Mouse (Mus musculus): ENCODE data around the gene Prex1. TPM values are rescaled to one million over a fixed set of nuclear protein-coding genes. Genes with fewer than 3 reads are reported as not detected.

Gene Prex1
- total RNA-seq, 2 experiments from 2014 or later: 14.2 to 17.1 TPM

- DNase-seq: no peak
Measured at GRCm38 (mm10) chr2:166632571-166633361, 80.9 kb downstream of the Prex1 start.

GRCm38 (mm10) chr2:166631621-166632171 lies 81.9 kb downstream of the Prex1 start:
- DNase-seq: no peak

- no peak for DNase-seq
Measured at GRCm38 (mm10) chr2:166631189-166631588, 82.4 kb downstream of the Prex1 start.

GRCm38 (mm10) chr2:166629941-166630674 lies 83.5 kb downstream of the Prex1 start:
- no peak for DNase-seq

- no peak for DNase-seq
Measured at GRCm38 (mm10) chr2:166627578-166627977, 86.1 kb downstream of the Prex1 start.

- DNase-seq: no peak
Measured at GRCm38 (mm10) chr2:166625219-166625618, 88.4 kb downstream of the Prex1 start.

- DNase-seq: no peak
Measured at GRCm38 (mm10) chr2:166623081-166623567, 90.5 kb downstream of the Prex1 start.

- DNase-seq: no peak
Measured at GRCm38 (mm10) chr2:166622590-166622989, 91.0 kb downstream of the Prex1 start.

GRCm38 (mm10) chr2:166622079-166622478 lies 91.6 kb downstream of the Prex1 start:
- no peak for DNase-seq

- no peak for DNase-seq
Measured at GRCm38 (mm10) chr2:166620529-166621466, 92.8 kb downstream of the Prex1 start.

GRCm38 (mm10) chr2:166619906-166620490 lies 93.6 kb downstream of the Prex1 start:
- no peak for DNase-seq

- DNase-seq: no peak
Measured at GRCm38 (mm10) chr2:166619270-166619669, 94.4 kb downstream of the Prex1 start.

GRCm38 (mm10) chr2:166617706-166618105 lies 95.9 kb downstream of the Prex1 start:
- DNase-seq: no peak

- DNase-seq: peak; percentile 74
Measured at GRCm38 (mm10) chr2:166615338-166616075, 98.1 kb downstream of the Prex1 start.

GRCm38 (mm10) chr2:166610271-166610670 lies 103.4 kb downstream of the Prex1 start:
- no peak for DNase-seq

GRCm38 (mm10) chr2:166608509-166608908 lies 105.1 kb downstream of the Prex1 start:
- peak; percentile 38 for DNase-seq

GRCm38 (mm10) chr2:166606481-166607245 lies 107.0 kb downstream of the Prex1 start:
- DNase-seq: no peak

GRCm38 (mm10) chr2:166606053-166606452 lies 107.6 kb downstream of the Prex1 start:
- no peak for DNase-seq

- no peak for DNase-seq
Measured at GRCm38 (mm10) chr2:166605164-166605831, 108.3 kb downstream of the Prex1 start.

Data from adrenal gland, postnatal 10 days (tissue).